Comparison of ENCODE assay signal across 16 mouse cellular contexts in genomic region chr5:8805742-8806141, GRCm38 (mm10). TPM values are rescaled to one million over a fixed set of nuclear protein-coding genes. Genes with fewer than 3 reads are reported as not detected.
DNase-seq lines count a peak whose midpoint lies in the region; ATAC-seq and TF ChIP-seq lines count a peak whose summit lies in the region.
"Had no signal": no experiment of that assay in that cellular context is flagged by ENCODE, and none has a peak within 500 bp of the region (broad histone marks: within the 10 kb centered on the region; RNA-seq: fewer than 3 reads in every experiment).

No protein-coding gene starts in this region.

- H3K4me1 ChIP-seq in midbrain, postnatal 0 days (ENCODE audit: insufficient read depth, low read length) = no peaks in the 10 kb centered on the region
- no peaks in the 10 kb centered on the region for H3K4me1 ChIP-seq in midbrain, embryonic 16.5 days (ENCODE audit: control insufficient read depth, insufficient read depth, low read length)
- H3K4me1 ChIP-seq: embryonic facial prominence, embryonic 12.5 days; heart, embryonic 10.5 days; liver, embryonic 15.5 days had no signal

- no peak overlapping the region for H3K27ac ChIP-seq in midbrain, postnatal 0 days (ENCODE audit: low read depth, low read length)
- H3K27ac ChIP-seq in midbrain, embryonic 16.5 days (ENCODE audit: low read length) = no peak overlapping the region
- H3K27ac ChIP-seq: embryonic facial prominence, embryonic 12.5 days; heart, embryonic 10.5 days; liver, embryonic 15.5 days had no signal

- H3K9ac ChIP-seq in midbrain, postnatal 0 days (replicated peaks; ENCODE audit: low read length, poor library complexity, severe bottlenecking) = no peak overlapping the region
- no peak overlapping the region for H3K9ac ChIP-seq in midbrain, embryonic 16.5 days (ENCODE audit: low read depth, low read length)
- H3K9ac ChIP-seq: embryonic facial prominence, embryonic 12.5 days; liver, embryonic 15.5 days had no signal

- no peaks in the 10 kb centered on the region for H3K36me3 ChIP-seq in midbrain, postnatal 0 days (ENCODE audit: insufficient read depth, low read length)
- no peaks in the 10 kb centered on the region for H3K36me3 ChIP-seq in midbrain, embryonic 16.5 days (ENCODE audit: control insufficient read depth, insufficient read depth, low read length)
- no peaks in the 10 kb centered on the region for H3K36me3 ChIP-seq in splenic B cell, adult 2 months (ENCODE audit: control insufficient read depth, insufficient read depth, low read length, poor library complexity, severe bottlenecking)
- H3K36me3 ChIP-seq: embryonic facial prominence, embryonic 12.5 days; heart, embryonic 10.5 days; liver, embryonic 15.5 days had no signal

- no peak overlapping the region for H3K4me2 ChIP-seq in midbrain, postnatal 0 days (ENCODE audit: low read depth, low read length, poor library complexity, severe bottlenecking)
- no peak overlapping the region for H3K4me2 ChIP-seq in midbrain, embryonic 16.5 days (ENCODE audit: low read length)
- H3K4me2 ChIP-seq: embryonic facial prominence, embryonic 12.5 days; liver, embryonic 15.5 days had no signal

- H3K4me3 ChIP-seq in midbrain, postnatal 0 days (ENCODE audit: low read depth, low read length) = no peak overlapping the region
- H3K4me3 ChIP-seq in midbrain, embryonic 16.5 days (ENCODE audit: low read depth, low read length) = no peak overlapping the region
- H3K4me3 ChIP-seq: embryonic facial prominence, embryonic 12.5 days; heart, embryonic 10.5 days; liver, embryonic 15.5 days had no signal

- peak; percentile 10 for DNase-seq in heart, adult 8-10 months (ENCODE audit: low spot score)
- no peak for DNase-seq in heart, postnatal 36 days
- peak; percentile 33 for DNase-seq in midbrain, postnatal 0 days (ENCODE audit: low spot score)
- peak; percentile 10 to 24 for DNase-seq in layer of hippocampus, postnatal 10 days (ENCODE audit: low spot score in 2 of 2)
- DNase-seq in splenic B cell, adult 2 months (ENCODE audit: low read depth, low spot score) = peak; percentile 23
- DNase-seq in c-Kit-positive CD71-positive TER-119-positive erythroid progenitor cells, embryonic 14.5 days (ENCODE audit: low spot score) = no peak
- DNase-seq in left cerebral cortex, postnatal 10 days (ENCODE audit: extremely low spot score in 1 of 2, low spot score in 2 of 2) = no peak
- DNase-seq: adrenal gland, postnatal 14 days; B cell, adult 2 months; cerebellum, postnatal 36 days; kidney, adult 18-20 months; left cerebral cortex, postnatal 4 days had no signal

- H3K9me3 ChIP-seq in midbrain, postnatal 0 days (ENCODE audit: low read length) = no peaks in the 10 kb centered on the region
- H3K9me3 ChIP-seq in midbrain, embryonic 16.5 days (replicated peaks; ENCODE audit: control insufficient read depth, low read length, poor library complexity, severe bottlenecking) = no peaks in the 10 kb centered on the region
- H3K9me3 ChIP-seq: embryonic facial prominence, embryonic 12.5 days; heart, embryonic 10.5 days; liver, embryonic 15.5 days had no signal

- 89% methylated on average over 5 of the region's 5 CpGs for WGBS in midbrain, postnatal 0 days
- 83% methylated on average over 5 of the region's 5 CpGs for WGBS in midbrain, embryonic 16.5 days

- ATAC-seq in midbrain, postnatal 0 days (ENCODE audit: low FRiP score) = no peak
- ATAC-seq in midbrain, embryonic 16.5 days = no peak

- no peaks in the 10 kb centered on the region for H3K27me3 ChIP-seq in midbrain, postnatal 0 days (ENCODE audit: insufficient read depth, low read length)
- H3K27me3 ChIP-seq in midbrain, embryonic 16.5 days (ENCODE audit: control insufficient read depth, insufficient read depth, low read depth, low read length) = no peaks in the 10 kb centered on the region
- no peaks in the 10 kb centered on the region for H3K27me3 ChIP-seq in splenic B cell, adult 2 months (ENCODE audit: control insufficient read depth, insufficient read depth, low read length, poor library complexity, severe bottlenecking)
- H3K27me3 ChIP-seq: embryonic facial prominence, embryonic 12.5 days; liver, embryonic 15.5 days had no signal

- 0 out of 2 replicates have a peak, but pooled peaks have one; percentile 11 for TF ChIP-seq CTCF in midbrain, postnatal 0 days (IDR thresholded peaks at IDR 0.05)

- intact Hi-C loops in heart, postnatal 36 days (cut with DNase I) = no loop called here
- intact Hi-C loops in left cerebral cortex, postnatal 10 days (cut with DNase I) = no loop called here

RNA-seq across cellular contexts. Expression of gene Abcb1b, which starts 7.8 kb away (rescaled TPM):
- total RNA-seq in heart, adult 8-10 months (2022) = 10 to 100 TPM in 1 of 4 experiments, 1 to 10 TPM in 3; 4.4 to 11.1 (median 6.0) TPM
- total RNA-seq in heart, postnatal 36 days (2021) = 1 to 10 TPM; 2.7 to 6.7 TPM
- total RNA-seq in midbrain, postnatal 0 days (2014; rRNA removed) = 0.44 and 1.3 TPM in 2 replicates
- polyA plus RNA-seq in midbrain, postnatal 0 days (2015; fragmentation: Nextera tagmentation; extraction: Ambion mirVana) = 0.64 and 1.2 TPM in 2 replicates
- 0.78 and 0.97 TPM in 2 replicates for polyA plus RNA-seq in midbrain, embryonic 16.5 days (2015; fragmentation: Nextera tagmentation; extraction: Ambion mirVana)
- total RNA-seq in layer of hippocampus, postnatal 10 days (2021) = 1 to 10 TPM; 3.9 to 5.2 TPM
- 1 to 10 TPM; 2.6 to 2.9 TPM for total RNA-seq in left cerebral cortex, postnatal 10 days (2021)

Comparison
In these comparisons a context has a peak if more than half of its experiments do, and no peak if none do; other contexts are left out.
1. DNase-seq: peak in heart, adult 8-10 months (single experiment), midbrain, postnatal 0 days (single experiment), layer of hippocampus, postnatal 10 days (2 of 2) and splenic B cell, adult 2 months (single experiment); none in heart, postnatal 36 days (0 of 2), c-Kit-positive CD71-positive TER-119-positive erythroid progenitor cells, embryonic 14.5 days (single experiment) and left cerebral cortex, postnatal 10 days (0 of 2).